Mouse (Mus musculus) CH12F3 (cell line): ENCODE data around the gene Cdk5rap3.

Experiments used
- in situ Hi-C: fragments of 300-500 bp; cut with MboI; formaldehyde crosslinking; loops from 2 replicates; pipeline ENCODE4 v1.14.3; 2020; ENCODE audit warnings: low sequenced_read_pairs

Gene Cdk5rap3

GRCm38 (mm10) chr11:96916044-96916884 lies at the start of gene Cdk5rap3:
Gene Cdk5rap3 (minus strand): TSS chr11:96916496.
- in situ Hi-C loops = loop anchor here (10.0 kb wide), 1 partner anchor 51 kb away; no protein-coding TSS in a partner anchor

- in situ Hi-C loops = loop anchor here (5.0 kb wide), 1 partner anchor 36 kb away; the partner anchor contains the start of gene Prr15l
Measured at GRCm38 (mm10) chr11:96963580-96963979, 47.3 kb upstream of the Cdk5rap3 start.

GRCm38 (mm10) chr11:96957061-96957805 lies 40.9 kb upstream of the Cdk5rap3 start:
- in situ Hi-C loops = no loop called here

- in situ Hi-C loops = no loop called here
Measured at GRCm38 (mm10) chr11:96956009-96956724, 39.9 kb upstream of the Cdk5rap3 start.

- in situ Hi-C loops = no loop called here
Measured at GRCm38 (mm10) chr11:96955094-96955493, 38.8 kb upstream of the Cdk5rap3 start.

- in situ Hi-C loops = no loop called here
Measured at GRCm38 (mm10) chr11:96952896-96953295, 36.6 kb upstream of the Cdk5rap3 start.

- in situ Hi-C loops = no loop called here
Measured at GRCm38 (mm10) chr11:96952426-96952825, 36.1 kb upstream of the Cdk5rap3 start.

- in situ Hi-C loops = no loop called here
Measured at GRCm38 (mm10) chr11:96950767-96951166, 34.5 kb upstream of the Cdk5rap3 start.

GRCm38 (mm10) chr11:96947849-96948248 lies 31.6 kb upstream of the Cdk5rap3 start:
- in situ Hi-C loops = no loop called here

- in situ Hi-C loops = no loop called here
Measured at GRCm38 (mm10) chr11:96946498-96946897, 30.2 kb upstream of the Cdk5rap3 start.

- in situ Hi-C loops = no loop called here
Measured at GRCm38 (mm10) chr11:96944844-96945580, 28.7 kb upstream of the Cdk5rap3 start.

GRCm38 (mm10) chr11:96943746-96944304 lies 27.5 kb upstream of the Cdk5rap3 start, which contains the start of gene Pnpo:
Gene Pnpo (minus strand): TSS chr11:96943986.
- in situ Hi-C loops = no loop called here

GRCm38 (mm10) chr11:96941989-96942590 lies 25.8 kb upstream of the Cdk5rap3 start:
- in situ Hi-C loops = no loop called here

GRCm38 (mm10) chr11:96940578-96941465 lies 24.5 kb upstream of the Cdk5rap3 start:
- in situ Hi-C loops = no loop called here

GRCm38 (mm10) chr11:96938426-96938800 lies 22.1 kb upstream of the Cdk5rap3 start:
- in situ Hi-C loops = no loop called here

- in situ Hi-C loops = no loop called here
Measured at GRCm38 (mm10) chr11:96937549-96938425, 21.5 kb upstream of the Cdk5rap3 start.

- in situ Hi-C loops = no loop called here
Measured at GRCm38 (mm10) chr11:96935872-96936650, 19.8 kb upstream of the Cdk5rap3 start.
